Mouse (Mus musculus) spleen, adult 2 months (tissue): ENCODE results near the gene Trim62.

Experiments
- CTCF ChIP-seq: fragments of 200-500 bp; IDR thresholded peaks from 2 replicates; pipeline ENCODE4 v1.5.1; 2011; ENCODE audit warnings: mild to moderate bottlenecking, inconsistent platforms; ENCODE audit not compliant: insufficient read depth, insufficient read length, insufficient replicate concordance; ENCODE audit errors: extremely low read depth
- POLR2A ChIP-seq: fragments of 200-500 bp; IDR thresholded peaks from 2 replicates; pipeline ENCODE4 v1.6.1; 2011; ENCODE audit warnings: low read depth, low read length, inconsistent platforms

DNA sequence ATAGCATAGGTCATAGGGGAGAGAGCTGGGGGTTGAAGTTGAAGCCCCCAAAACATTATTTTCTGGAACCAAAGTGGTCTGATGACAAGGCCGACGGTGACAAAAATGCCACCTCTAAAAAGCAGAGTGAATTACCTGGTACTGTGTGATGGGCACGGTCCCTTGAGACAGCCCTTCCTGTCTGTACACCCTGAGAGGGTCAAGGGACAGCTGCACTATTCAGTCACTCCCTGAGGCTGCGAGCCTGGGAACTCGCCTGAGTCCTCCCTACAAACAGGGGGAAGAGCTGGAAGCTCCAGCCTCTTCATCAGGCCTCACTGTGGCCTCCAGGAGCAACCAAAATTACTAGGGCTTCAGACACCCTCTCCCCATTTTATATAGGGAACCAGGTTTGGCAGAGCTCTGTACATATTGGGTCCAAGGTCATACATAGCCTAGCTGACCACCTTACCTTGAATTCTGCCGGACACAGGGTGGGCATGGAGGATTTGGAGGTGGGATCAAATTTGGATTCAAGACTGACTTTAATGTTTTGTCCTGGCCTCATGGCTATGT lies 5.1 kb downstream of the Trim62 start:
- TF ChIP-seq CTCF (no peak), POLR2A (no peak)
